Mouse (Mus musculus): ENCODE results near the gene Vsig2. TPM values are rescaled to one million over a fixed set of nuclear protein-coding genes. Genes with fewer than 3 reads are reported as not detected.

The Vsig2 gene
- polyA plus RNA-seq (2014; fragmentation: Nextera tagmentation; extraction: Ambion mirVana) = 0.49 TPM in 1 of 2 replicates, not detected in the other

DNA sequence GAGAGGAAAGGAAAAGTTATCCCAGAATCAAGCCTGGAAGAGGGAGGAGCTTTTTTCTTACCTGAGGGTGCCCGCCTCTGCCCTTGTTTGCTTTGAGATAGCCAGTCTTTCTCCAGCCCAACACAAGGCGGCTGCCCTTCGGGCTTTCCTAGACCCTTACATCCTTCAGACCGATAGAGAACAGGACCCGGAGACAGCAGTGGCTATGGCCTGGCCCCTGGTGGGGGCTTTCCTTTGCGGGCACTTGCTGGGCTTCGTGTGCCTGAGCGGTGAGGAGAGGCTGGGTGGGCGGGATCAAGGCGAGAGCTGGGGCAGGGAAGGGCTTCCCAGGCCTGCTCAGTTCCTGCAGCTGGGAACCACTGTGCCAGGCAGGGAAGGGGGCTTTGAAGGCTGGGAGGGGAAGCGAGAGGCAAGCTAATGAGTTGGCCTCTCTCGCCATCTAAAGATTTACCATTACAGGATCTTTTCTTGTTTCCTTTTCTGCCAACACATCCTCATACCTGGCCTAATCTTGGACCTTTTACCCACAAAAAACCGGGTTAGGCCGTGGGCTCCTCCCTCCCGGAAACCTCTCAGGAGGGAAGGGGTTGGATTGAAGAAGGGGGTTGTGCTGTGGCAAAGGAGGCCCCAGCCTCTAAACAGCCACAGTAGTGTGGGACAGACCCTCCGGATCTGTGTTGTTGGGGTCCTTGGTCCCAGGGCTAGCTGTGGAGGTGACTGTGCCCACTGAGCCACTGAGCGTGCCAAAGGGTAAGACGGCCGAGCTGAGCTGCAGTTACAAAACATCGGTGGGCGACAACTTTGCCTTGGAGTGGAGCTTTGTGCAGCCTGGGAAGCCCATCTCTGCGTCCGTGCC is at the start of gene Vsig2:
Gene Vsig2 (plus strand): TSS at position 86 of the 856 bp plus-strand sequence.
- Histone ChIP-seq H3K36me3 (replicated peaks; ENCODE audit: control insufficient read depth, insufficient read depth, low read depth, low read length) (no peaks in the 10 kb centered on the region), H3K27me3 (ENCODE audit: control insufficient read depth, insufficient read depth, low read length) (no peaks in the 10 kb centered on the region), H3K4me1 (ENCODE audit: control insufficient read depth, insufficient read depth, low read length) (no peaks in the 10 kb centered on the region), H3K4me3 (ENCODE audit: low read depth, low read length) (no peak within 1 kb of the TSS), H3K9me3 (replicated peaks; ENCODE audit: control insufficient read depth, low read length) (no peaks in the 10 kb centered on the region), H3K27ac (replicated peaks; ENCODE audit: low read depth, low read length) (no peak within 1 kb of the TSS), H3K9ac (replicated peaks; ENCODE audit: low read length) (no peak within 1 kb of the TSS), H3K4me2 (ENCODE audit: low read depth, low read length) (no peak within 1 kb of the TSS)
- 46% methylated on average over 23 of the region's 23 CpGs for WGBS
- DNase-seq (ENCODE audit: low spot score) (no peak), ATAC-seq (replicated peaks; ENCODE audit: insufficient number of reproducible peaks, low FRiP score, low TSS enrichment, low read depth) (0 out of 2 replicates have a peak, but pooled peaks have one; percentile 58)

DNA sequence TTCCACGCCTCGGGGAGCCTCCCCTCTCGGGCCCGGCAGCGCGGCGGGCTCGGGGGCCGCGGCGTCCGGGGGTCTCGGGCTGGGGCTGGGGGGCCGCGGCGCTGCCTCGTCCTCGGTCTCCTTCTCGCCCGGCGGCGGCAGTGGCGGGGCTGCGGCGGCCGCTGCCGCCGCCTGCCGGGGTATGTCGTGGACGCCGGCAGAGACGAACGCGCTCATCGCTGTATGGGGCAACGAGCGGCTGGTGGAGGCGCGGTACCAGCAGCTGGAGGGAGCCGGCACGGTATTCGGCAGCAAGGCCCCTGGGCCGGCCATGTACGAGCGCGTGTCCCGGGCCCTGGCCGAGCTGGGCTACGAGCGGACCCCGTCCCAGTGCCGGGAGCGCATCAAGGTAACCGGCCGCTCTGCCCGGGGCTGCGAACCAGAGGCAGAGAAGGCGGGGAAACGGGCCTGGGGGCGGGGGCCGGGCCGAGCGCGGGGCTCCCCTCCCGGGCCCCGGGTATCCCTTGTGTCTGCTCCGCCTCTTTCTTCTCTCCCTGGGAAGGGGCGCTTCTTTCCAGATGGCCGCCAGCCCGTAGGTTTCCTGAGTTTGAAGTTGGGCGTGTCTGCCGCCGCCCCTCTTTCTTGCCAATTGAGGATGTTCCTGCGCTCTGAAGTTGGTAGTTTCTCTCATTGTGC is 49.5 kb upstream of the Vsig2 start:
- 0% methylated on average over 57 of the region's 75 CpGs for WGBS
- peak overlapping the region; percentile 97 for H3K4me3 ChIP-seq (ENCODE audit: low read depth, low read length)

GRCm38 (mm10) chr9:37495761-37496160 is 43.3 kb upstream of the Vsig2 start:
- Histone ChIP-seq H3K4me3 (ENCODE audit: low read depth, low read length) (no peak overlapping the region), H3K27ac (replicated peaks; ENCODE audit: low read depth, low read length) (no peak overlapping the region), H3K9me3 (replicated peaks; ENCODE audit: control insufficient read depth, low read length) (no peaks in the 10 kb centered on the region), H3K27me3 (ENCODE audit: control insufficient read depth, insufficient read depth, low read length) (no peaks in the 10 kb centered on the region), H3K9ac (replicated peaks; ENCODE audit: low read length) (no peak overlapping the region), H3K4me2 (ENCODE audit: low read depth, low read length) (no peak overlapping the region), H3K4me1 (ENCODE audit: control insufficient read depth, insufficient read depth, low read length) (no peaks in the 10 kb centered on the region), H3K36me3 (replicated peaks; ENCODE audit: control insufficient read depth, insufficient read depth, low read depth, low read length) (no peaks in the 10 kb centered on the region)
- ATAC-seq (replicated peaks; ENCODE audit: insufficient number of reproducible peaks, low FRiP score, low TSS enrichment, low read depth) (no peak), DNase-seq (ENCODE audit: low spot score) (no peak)
- 70% methylated on average over 3 of the region's 3 CpGs for WGBS

More for the DNA sequence above, 49.5 kb upstream of the Vsig2 start:
- Histone ChIP-seq H3K4me2 (ENCODE audit: low read depth, low read length) (peak overlapping the region; percentile 84), H3K36me3 (replicated peaks; ENCODE audit: control insufficient read depth, insufficient read depth, low read depth, low read length) (no peaks in the 10 kb centered on the region), H3K4me1 (ENCODE audit: control insufficient read depth, insufficient read depth, low read length) (no peaks in the 10 kb centered on the region), H3K27me3 (ENCODE audit: control insufficient read depth, insufficient read depth, low read length) (no peaks in the 10 kb centered on the region), H3K27ac (replicated peaks; ENCODE audit: low read depth, low read length) (peak overlapping the region; percentile 94), H3K9me3 (replicated peaks; ENCODE audit: control insufficient read depth, low read length) (no peaks in the 10 kb centered on the region), H3K9ac (replicated peaks; ENCODE audit: low read length) (peak overlapping the region; percentile 96)
- DNase-seq (ENCODE audit: low spot score) = peak; percentile 83
- peak; percentile 89 for ATAC-seq (replicated peaks; ENCODE audit: insufficient number of reproducible peaks, low FRiP score, low TSS enrichment, low read depth)

DNA sequence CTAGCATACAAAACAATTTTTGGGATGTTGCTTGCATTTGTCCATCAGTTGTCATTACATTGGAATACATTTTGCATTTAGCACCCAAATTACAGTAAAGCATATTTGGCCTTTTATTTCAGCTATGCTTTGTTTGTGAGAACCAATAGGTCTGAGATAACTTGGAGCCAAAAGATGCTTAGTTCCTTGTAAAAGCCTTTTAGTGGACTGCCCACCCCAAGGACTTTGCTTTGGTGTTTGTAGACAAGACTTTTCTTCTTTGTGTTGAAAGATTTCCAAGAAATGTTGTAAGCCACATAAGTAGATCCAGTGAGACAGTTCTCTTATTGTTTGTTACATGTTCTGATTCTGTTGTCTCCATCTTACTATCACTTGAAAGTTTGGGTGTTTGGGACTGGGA is 42.7 kb upstream of the Vsig2 start:
- H3K27me3 ChIP-seq (ENCODE audit: control insufficient read depth, insufficient read depth, low read length) = no peaks in the 10 kb centered on the region
- H3K9ac ChIP-seq (replicated peaks; ENCODE audit: low read length) = no peak overlapping the region
- no peaks in the 10 kb centered on the region for H3K9me3 ChIP-seq (replicated peaks; ENCODE audit: control insufficient read depth, low read length)
- H3K4me1 ChIP-seq (ENCODE audit: control insufficient read depth, insufficient read depth, low read length) = no peaks in the 10 kb centered on the region
- no peaks in the 10 kb centered on the region for H3K36me3 ChIP-seq (replicated peaks; ENCODE audit: control insufficient read depth, insufficient read depth, low read depth, low read length)
- H3K27ac ChIP-seq (replicated peaks; ENCODE audit: low read depth, low read length) = no peak overlapping the region
- ATAC-seq (replicated peaks; ENCODE audit: insufficient number of reproducible peaks, low FRiP score, low TSS enrichment, low read depth) (no peak), DNase-seq (ENCODE audit: low spot score) (no peak)
- no peak overlapping the region for H3K4me2 ChIP-seq (ENCODE audit: low read depth, low read length)
- H3K4me3 ChIP-seq (ENCODE audit: low read depth, low read length) = no peak overlapping the region

- no peak overlapping the region for H3K4me3 ChIP-seq (ENCODE audit: low read depth, low read length)
- H3K4me1 ChIP-seq (ENCODE audit: control insufficient read depth, insufficient read depth, low read length) = no peaks in the 10 kb centered on the region
- 83% methylated on average over 3 of the region's 3 CpGs for WGBS
- DNase-seq (ENCODE audit: low spot score) (no peak), ATAC-seq (replicated peaks; ENCODE audit: insufficient number of reproducible peaks, low FRiP score, low TSS enrichment, low read depth) (no peak)
- H3K27me3 ChIP-seq (ENCODE audit: control insufficient read depth, insufficient read depth, low read length) = no peaks in the 10 kb centered on the region
- H3K27ac ChIP-seq (replicated peaks; ENCODE audit: low read depth, low read length) = no peak overlapping the region
- H3K9ac ChIP-seq (replicated peaks; ENCODE audit: low read length) = no peak overlapping the region
- no peaks in the 10 kb centered on the region for H3K36me3 ChIP-seq (replicated peaks; ENCODE audit: control insufficient read depth, insufficient read depth, low read depth, low read length)
- no peaks in the 10 kb centered on the region for H3K9me3 ChIP-seq (replicated peaks; ENCODE audit: control insufficient read depth, low read length)
- no peak overlapping the region for H3K4me2 ChIP-seq (ENCODE audit: low read depth, low read length)
Measured at GRCm38 (mm10) chr9:37500201-37500600, 38.9 kb upstream of the Vsig2 start.

GRCm38 (mm10) chr9:37501170-37501569 is 37.9 kb upstream of the Vsig2 start:
- Histone ChIP-seq H3K4me1 (ENCODE audit: control insufficient read depth, insufficient read depth, low read length) (no peaks in the 10 kb centered on the region), H3K9me3 (replicated peaks; ENCODE audit: control insufficient read depth, low read length) (no peaks in the 10 kb centered on the region), H3K27ac (replicated peaks; ENCODE audit: low read depth, low read length) (no peak overlapping the region), H3K9ac (replicated peaks; ENCODE audit: low read length) (no peak overlapping the region), H3K4me3 (ENCODE audit: low read depth, low read length) (no peak overlapping the region), H3K27me3 (ENCODE audit: control insufficient read depth, insufficient read depth, low read length) (no peaks in the 10 kb centered on the region), H3K4me2 (ENCODE audit: low read depth, low read length) (no peak overlapping the region), H3K36me3 (replicated peaks; ENCODE audit: control insufficient read depth, insufficient read depth, low read depth, low read length) (no peaks in the 10 kb centered on the region)
- DNase-seq (ENCODE audit: low spot score) (no peak), ATAC-seq (replicated peaks; ENCODE audit: insufficient number of reproducible peaks, low FRiP score, low TSS enrichment, low read depth) (no peak)
- WGBS = 90% methylated on average over 1 of the region's 1 CpGs

DNA sequence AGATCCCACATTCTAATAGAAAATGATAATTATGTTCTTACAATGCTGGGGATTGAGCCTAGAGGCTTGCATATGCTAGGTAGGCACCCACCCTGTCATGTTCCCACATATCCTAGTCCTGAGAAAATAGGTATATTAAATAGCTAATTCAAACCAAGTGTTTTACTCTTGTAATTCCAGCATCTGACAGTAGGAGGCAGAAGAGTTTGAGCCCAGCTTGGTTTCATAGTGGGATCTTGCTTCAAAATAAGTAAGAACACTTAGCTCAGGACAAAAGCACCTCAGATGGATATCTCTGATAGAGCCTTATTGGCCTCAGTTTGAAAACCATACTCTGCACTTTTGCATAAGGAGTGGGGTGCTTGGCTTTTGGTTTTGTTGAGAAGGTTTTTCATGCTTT is 34.7 kb upstream of the Vsig2 start:
- Histone ChIP-seq H3K9ac (replicated peaks; ENCODE audit: low read length) (no peak overlapping the region), H3K27ac (replicated peaks; ENCODE audit: low read depth, low read length) (no peak overlapping the region), H3K4me2 (ENCODE audit: low read depth, low read length) (no peak overlapping the region), H3K36me3 (replicated peaks; ENCODE audit: control insufficient read depth, insufficient read depth, low read depth, low read length) (no peaks in the 10 kb centered on the region), H3K4me1 (ENCODE audit: control insufficient read depth, insufficient read depth, low read length) (no peaks in the 10 kb centered on the region), H3K9me3 (replicated peaks; ENCODE audit: control insufficient read depth, low read length) (no peaks in the 10 kb centered on the region), H3K4me3 (ENCODE audit: low read depth, low read length) (no peak overlapping the region), H3K27me3 (ENCODE audit: control insufficient read depth, insufficient read depth, low read length) (no peaks in the 10 kb centered on the region)
- ATAC-seq (replicated peaks; ENCODE audit: insufficient number of reproducible peaks, low FRiP score, low TSS enrichment, low read depth) (no peak), DNase-seq (ENCODE audit: low spot score) (no peak)

GRCm38 (mm10) chr9:37506023-37506422 is 33.0 kb upstream of the Vsig2 start:
- no peaks in the 10 kb centered on the region for H3K36me3 ChIP-seq (replicated peaks; ENCODE audit: control insufficient read depth, insufficient read depth, low read depth, low read length)
- no peaks in the 10 kb centered on the region for H3K27me3 ChIP-seq (ENCODE audit: control insufficient read depth, insufficient read depth, low read length)
- no peaks in the 10 kb centered on the region for H3K9me3 ChIP-seq (replicated peaks; ENCODE audit: control insufficient read depth, low read length)
- H3K4me1 ChIP-seq (ENCODE audit: control insufficient read depth, insufficient read depth, low read length) = no peaks in the 10 kb centered on the region
- H3K27ac ChIP-seq (replicated peaks; ENCODE audit: low read depth, low read length) = no peak overlapping the region
- DNase-seq (ENCODE audit: low spot score) = no peak
- H3K9ac ChIP-seq (replicated peaks; ENCODE audit: low read length) = no peak overlapping the region
- no peak overlapping the region for H3K4me2 ChIP-seq (ENCODE audit: low read depth, low read length)
- ATAC-seq (replicated peaks; ENCODE audit: insufficient number of reproducible peaks, low FRiP score, low TSS enrichment, low read depth) = no peak
- WGBS = 97% methylated on average over 1 of the region's 1 CpGs
- H3K4me3 ChIP-seq (ENCODE audit: low read depth, low read length) = no peak overlapping the region
